Mouse (Mus musculus): ENCODE measurements at regions not wholly inside any gene's neighbourhood (a gene's known extent, or its start where the extent isn't known, plus 50 kb on each side); places are given as distances from the start of the nearest gene placed in this dataset.

DNA sequence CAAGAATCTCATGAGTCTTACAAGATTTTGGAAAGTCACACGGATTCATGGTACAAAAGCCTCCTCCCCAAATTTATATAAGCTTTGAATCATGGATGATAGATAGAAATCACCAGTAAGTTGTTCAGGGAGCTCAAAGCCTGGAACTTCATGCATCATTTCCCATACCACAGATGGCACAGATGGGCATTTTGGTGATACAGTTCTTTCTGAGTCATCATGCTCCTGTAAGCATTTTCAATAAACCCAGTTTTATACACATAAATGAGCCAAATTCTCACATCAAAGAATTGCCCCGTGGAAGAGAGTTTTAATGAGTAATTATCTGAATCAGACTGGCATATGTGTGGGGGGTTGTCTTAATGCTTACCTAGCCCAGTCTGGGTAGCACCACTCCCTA, 379.1 kb upstream of the Anxa10 start:
- DNase-seq (ENCODE audit: low spot score), result peak; percentile 22

DNA sequence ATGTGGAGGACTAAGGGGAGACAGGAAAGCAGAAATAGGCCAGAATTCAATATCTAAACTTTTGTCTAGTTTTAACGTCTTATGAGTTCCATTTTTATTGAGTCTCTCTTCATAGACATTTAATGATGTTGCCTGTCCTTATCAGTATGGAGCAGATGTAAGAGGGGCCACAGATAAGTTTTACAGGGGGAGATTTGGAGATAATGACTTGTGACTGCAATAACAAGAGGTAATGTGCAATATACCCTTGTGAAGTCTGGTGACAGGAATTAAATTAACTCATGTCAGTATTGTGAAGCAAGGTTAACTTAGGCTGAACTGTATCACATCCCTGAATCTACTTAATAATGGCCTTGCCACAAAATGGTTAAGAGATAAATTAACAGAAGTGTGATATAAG, 359.6 kb upstream of the Anxa10 start:
- DNase-seq (ENCODE audit: low spot score), result no peak

All from layer of hippocampus, adult 9-10 months (tissue).